Mouse (Mus musculus): ENCODE data around the gene Cacna2d2.

Cacna2d2 gene

GRCm38 (mm10) chr9:107409449-107409848, 10.0 kb downstream of the Cacna2d2 start:
- no peak for DNase-seq

DNA sequence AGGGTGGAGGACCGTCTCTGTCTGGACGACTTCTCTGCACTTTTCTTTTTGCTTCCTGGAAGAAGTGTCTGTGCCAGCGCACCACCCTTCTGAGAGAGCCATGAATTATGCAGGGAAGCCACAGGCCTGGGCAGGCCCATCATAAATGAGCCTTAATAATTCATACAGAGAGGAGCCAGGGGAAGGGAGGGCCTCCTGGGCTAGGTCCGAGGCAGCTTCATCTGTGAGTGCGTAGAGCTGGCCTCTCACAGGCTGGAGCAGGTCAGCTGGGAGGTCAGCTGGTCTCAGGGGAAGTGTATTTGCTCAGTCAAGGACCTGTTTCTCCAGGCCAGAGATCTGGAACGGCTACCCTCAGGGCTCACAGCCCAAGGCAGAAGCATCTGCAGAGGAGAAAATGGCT, 17.7 kb downstream of the Cacna2d2 start:
- DNase-seq: no peak

GRCm38 (mm10) chr9:107419491-107420244, 20.3 kb downstream of the Cacna2d2 start:
- no peak for DNase-seq

DNA sequence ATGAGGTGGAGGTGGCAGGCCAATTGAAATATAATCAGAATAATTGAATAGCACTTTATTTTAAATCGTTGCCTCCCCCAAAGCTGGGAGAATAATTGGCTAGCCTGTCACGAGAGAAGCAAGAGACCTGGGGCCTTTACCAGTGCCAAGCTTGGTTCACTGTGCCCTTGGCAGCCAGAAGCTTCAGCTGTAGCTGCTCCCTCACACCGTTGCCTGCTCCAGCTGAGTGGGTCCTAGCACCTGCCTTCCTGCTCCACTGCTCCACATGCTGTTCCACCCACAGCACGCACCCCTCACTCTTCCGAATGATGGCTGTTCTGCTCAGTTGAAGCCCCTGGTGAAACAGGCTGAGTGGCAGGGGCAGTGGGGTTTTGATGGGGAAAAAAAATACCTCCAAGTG, 21.5 kb downstream of the Cacna2d2 start:
- no peak for DNase-seq

DNA sequence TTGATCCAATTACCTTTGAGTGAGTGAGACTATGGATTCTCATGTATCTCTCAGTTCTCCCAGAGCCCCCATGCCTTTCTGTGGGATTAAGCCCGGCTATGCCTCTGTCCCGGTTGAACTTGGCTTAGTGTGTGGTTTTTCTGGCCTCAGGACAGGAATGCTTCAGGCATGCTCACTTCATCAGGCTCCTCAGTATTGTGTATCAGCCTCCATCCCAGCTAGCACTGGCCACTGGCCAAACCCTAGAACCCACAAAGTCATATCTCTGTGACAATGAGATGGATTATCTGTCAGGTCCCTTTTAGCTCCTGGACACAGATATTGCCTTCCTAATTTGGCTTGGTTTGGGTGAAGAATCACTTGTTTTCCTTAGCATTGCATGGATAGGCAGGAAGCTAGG, 23.5 kb downstream of the Cacna2d2 start:
- DNase-seq: no peak

DNA sequence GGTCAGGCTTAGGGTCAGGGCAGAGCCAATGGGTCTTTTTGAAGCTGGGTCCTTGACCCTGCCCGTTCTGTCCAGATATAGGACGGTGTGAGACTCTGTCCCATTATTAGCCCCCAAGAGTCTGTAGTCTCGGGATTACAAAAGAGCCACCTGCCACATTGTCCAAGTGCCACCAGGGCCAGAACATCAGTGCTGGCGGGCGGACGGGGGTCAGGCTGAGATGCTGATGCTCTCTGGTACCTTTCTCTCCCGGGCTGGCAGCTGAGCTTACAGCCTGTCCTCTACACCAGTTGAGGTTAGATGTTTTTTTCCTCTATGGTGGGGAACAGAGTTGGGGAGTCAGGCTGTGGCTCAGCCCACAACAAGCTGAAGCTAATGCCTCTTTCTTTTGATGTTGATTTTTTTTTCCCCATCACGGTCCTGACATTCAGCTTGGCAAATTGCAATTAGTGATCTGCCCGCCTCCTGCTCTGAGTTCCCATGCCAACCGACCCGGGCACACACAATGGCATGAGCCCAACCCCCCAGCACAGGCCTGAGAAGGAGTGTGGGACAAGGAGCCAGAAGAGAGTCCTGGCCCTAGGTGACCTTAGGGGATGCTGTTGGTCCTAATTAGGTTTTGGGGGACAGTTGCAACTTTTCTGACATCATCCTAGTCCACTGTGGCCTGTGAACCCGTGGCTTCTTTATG, 25.2 kb downstream of the Cacna2d2 start:
- DNase-seq: no peak

GRCm38 (mm10) chr9:107427876-107428275, 28.5 kb downstream of the Cacna2d2 start:
- DNase-seq: no peak

- peak; percentile 12 for DNase-seq
Observed at GRCm38 (mm10) chr9:107428451-107429186, 29.2 kb downstream of the Cacna2d2 start.

- DNase-seq: no peak
Observed at GRCm38 (mm10) chr9:107430445-107430844, 31.0 kb downstream of the Cacna2d2 start.

- DNase-seq: no peak
Observed at GRCm38 (mm10) chr9:107432546-107432945, 33.1 kb downstream of the Cacna2d2 start.

GRCm38 (mm10) chr9:107434851-107435250, 35.4 kb downstream of the Cacna2d2 start:
- no peak for DNase-seq

DNA sequence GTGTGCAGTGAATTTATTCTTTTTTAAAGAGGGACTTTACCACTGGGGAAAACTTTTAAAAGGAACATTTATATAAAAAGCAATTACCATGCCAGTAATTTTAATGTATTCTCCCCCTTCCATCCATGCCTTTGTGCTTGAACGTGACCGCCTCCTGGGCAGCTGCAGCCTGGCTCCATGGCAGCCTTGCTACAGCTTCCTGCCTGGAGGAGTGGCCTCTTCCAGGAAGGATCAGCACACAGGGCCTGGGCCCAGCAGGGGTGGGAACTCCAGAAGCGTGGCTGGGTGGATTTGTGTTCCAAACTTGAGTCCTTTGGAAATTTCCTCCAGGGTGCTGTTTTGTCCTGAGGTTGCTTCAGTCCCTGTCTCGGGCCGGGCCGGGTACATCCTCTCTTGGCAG, 35.9 kb downstream of the Cacna2d2 start:
- DNase-seq: no peak

GRCm38 (mm10) chr9:107442891-107443290, 43.5 kb downstream of the Cacna2d2 start:
- no peak for DNase-seq

GRCm38 (mm10) chr9:107443324-107443723, 43.9 kb downstream of the Cacna2d2 start:
- DNase-seq: no peak

GRCm38 (mm10) chr9:107445011-107445471, 45.6 kb downstream of the Cacna2d2 start:
- no peak for DNase-seq

GRCm38 (mm10) chr9:107448805-107449517, 49.5 kb downstream of the Cacna2d2 start:
- no peak for DNase-seq

GRCm38 (mm10) chr9:107451400-107451799, 52.0 kb downstream of the Cacna2d2 start:
- DNase-seq: no peak

- DNase-seq: no peak
Observed at GRCm38 (mm10) chr9:107451891-107452521, 52.6 kb downstream of the Cacna2d2 start.

GRCm38 (mm10) chr9:107452552-107452951, 53.1 kb downstream of the Cacna2d2 start:
- peak; percentile 61 for DNase-seq

DNA sequence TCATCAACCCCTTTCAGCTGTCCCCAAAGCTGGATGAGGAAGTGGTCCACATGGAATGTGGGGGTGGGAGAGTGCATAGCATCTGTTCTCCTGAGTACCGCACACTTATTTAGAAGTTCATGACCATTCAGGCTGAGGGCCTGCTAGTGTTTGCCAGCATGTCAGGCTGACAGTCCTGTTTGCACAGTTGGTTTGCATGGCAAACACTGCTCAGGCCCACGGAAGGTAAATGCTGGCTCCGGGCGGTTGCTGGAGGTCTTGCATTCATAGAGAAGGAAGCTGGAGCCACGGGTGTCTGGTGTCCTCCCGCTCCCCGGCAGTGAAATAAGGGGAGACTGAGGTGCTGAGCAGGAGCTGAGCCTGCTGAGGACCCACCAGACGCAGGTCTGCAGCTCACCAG, 53.7 kb downstream of the Cacna2d2 start:
- DNase-seq: no peak

DNA sequence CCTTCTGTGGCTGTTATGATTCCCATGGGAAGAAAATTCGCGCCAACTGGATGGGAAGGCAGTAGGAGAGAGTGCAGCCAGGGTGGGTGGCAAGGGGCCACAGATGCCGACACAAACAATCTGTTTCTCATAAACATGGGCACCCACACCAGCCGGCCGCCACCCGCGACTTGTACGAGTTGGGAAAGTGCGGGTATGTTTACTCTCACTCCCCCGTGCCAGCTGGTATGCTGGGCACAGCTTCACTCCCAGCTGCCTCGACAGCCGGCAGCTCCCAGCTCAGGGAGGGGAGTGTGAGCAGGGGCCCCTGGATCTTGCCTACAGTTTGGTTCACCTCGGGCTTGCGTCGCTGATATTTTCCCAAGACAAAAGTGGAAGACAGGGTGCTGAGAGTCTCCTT, 57.3 kb downstream of the Cacna2d2 start:
- no peak for DNase-seq

DNA sequence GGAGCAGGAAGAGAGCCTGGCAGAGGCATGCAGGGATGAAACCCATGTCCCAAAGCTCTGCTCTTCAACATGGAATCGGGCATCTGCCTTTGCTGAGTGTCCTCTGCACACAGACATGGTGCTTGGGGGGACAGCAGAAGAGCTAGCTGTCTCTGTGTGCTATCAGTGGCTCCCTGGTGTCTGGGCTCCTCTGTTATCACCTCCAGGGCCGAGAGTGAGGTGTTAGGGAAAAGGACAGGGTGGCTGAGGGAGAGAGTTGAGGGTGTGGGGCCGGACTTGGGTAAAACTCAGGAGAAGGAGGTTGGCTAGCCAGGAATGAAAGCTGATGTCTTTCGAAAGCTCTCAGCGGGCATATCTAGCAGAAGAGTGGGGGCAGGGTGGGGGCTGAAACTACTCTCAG, 63.5 kb downstream of the Cacna2d2 start:
- no peak for DNase-seq

All from thymus, postnatal 4 days (tissue).